Mouse (Mus musculus): ENCODE measurements around the gene Dffa. TPM values are rescaled to one million over a fixed set of nuclear protein-coding genes. Genes with fewer than 3 reads are reported as not detected.

Dffa gene
- polyA plus RNA-seq, 1 experiment from 2014 or later: 29.1 TPM

GRCm38 (mm10) chr4:149136116-149136850 is 32.3 kb downstream of the Dffa start:
- Histone ChIP-seq H3K4me2 (peak overlapping the region; percentile 64), H3K9ac (peak overlapping the region; percentile 82), H3K9me3 (no peaks in the 10 kb centered on the region), H3K27ac (no peak overlapping the region), H3K4me3 (peak overlapping the region; percentile 63), H3K36me3 (0 out of 2 replicates have a peak, but pooled peaks cover 4% of the 10 kb centered on the region), H3K27me3 (no peaks in the 10 kb centered on the region), H3K4me1 (replicated peaks) (peaks cover 9% of the 10 kb centered on the region)
- WGBS: 69% methylated on average over 18 of the region's 18 CpGs
- ATAC-seq (ENCODE audit: low FRiP score): no peak

GRCm38 (mm10) chr4:149136982-149137770 is 33.2 kb downstream of the Dffa start, which contains the start of gene Cenps:
TSS of gene Cenps (minus strand) at chr4:149137629.
- H3K4me1 ChIP-seq (replicated peaks): peaks cover 9% of the 10 kb centered on the region
- peak within 1 kb of the TSS; percentile 63 for H3K4me3 ChIP-seq
- no peaks in the 10 kb centered on the region for H3K9me3 ChIP-seq
- H3K4me2 ChIP-seq: peak within 1 kb of the TSS; percentile 64
- no peaks in the 10 kb centered on the region for H3K36me3 ChIP-seq
- no peaks in the 10 kb centered on the region for H3K27me3 ChIP-seq
- H3K27ac ChIP-seq: peak within 1 kb of the TSS; percentile 83
- 2% methylated on average over 68 of the region's 68 CpGs for WGBS
- H3K9ac ChIP-seq: peak within 1 kb of the TSS; percentile 82
- ATAC-seq (ENCODE audit: low FRiP score): peak; percentile 92

- H3K27me3 ChIP-seq: no peaks in the 10 kb centered on the region
- H3K27ac ChIP-seq: no peak overlapping the region
- no peaks in the 10 kb centered on the region for H3K9me3 ChIP-seq
- no peaks in the 10 kb centered on the region for H3K36me3 ChIP-seq
- H3K9ac ChIP-seq: no peak overlapping the region
- no peak for ATAC-seq (ENCODE audit: low FRiP score)
- H3K4me2 ChIP-seq: no peak overlapping the region
- H3K4me3 ChIP-seq: no peak overlapping the region
- 87% methylated on average over 8 of the region's 8 CpGs for WGBS
- H3K4me1 ChIP-seq (replicated peaks): peaks cover 9% of the 10 kb centered on the region
Measured at GRCm38 (mm10) chr4:149138515-149138914, 34.6 kb downstream of the Dffa start.

GRCm38 (mm10) chr4:149143594-149143993 is 39.6 kb downstream of the Dffa start:
- Histone ChIP-seq H3K4me1 (replicated peaks) (peaks cover 10% of the 10 kb centered on the region; the same call in 1 of the 2 replicates), H3K36me3 (no peaks in the 10 kb centered on the region), H3K9me3 (no peaks in the 10 kb centered on the region), H3K9ac (no peak overlapping the region), H3K4me3 (no peak overlapping the region), H3K27me3 (no peaks in the 10 kb centered on the region), H3K4me2 (no peak overlapping the region), H3K27ac (no peak overlapping the region)
- ATAC-seq (ENCODE audit: low FRiP score): no peak
- WGBS: 23% methylated on average over 4 of the region's 4 CpGs

- H3K9me3 ChIP-seq: no peaks in the 10 kb centered on the region
- peak; percentile 78 for ATAC-seq (ENCODE audit: low FRiP score)
- WGBS: 4% methylated on average over 3 of the region's 3 CpGs
- H3K36me3 ChIP-seq: peaks cover 6% of the 10 kb centered on the region
- no peaks in the 10 kb centered on the region for H3K27me3 ChIP-seq
- no peak overlapping the region for H3K4me3 ChIP-seq
- peaks cover 10% of the 10 kb centered on the region; the same call in 1 of the 2 replicates for H3K4me1 ChIP-seq (replicated peaks)
- peak overlapping the region; percentile 71 for H3K27ac ChIP-seq
- H3K9ac ChIP-seq: no peak overlapping the region
- H3K4me2 ChIP-seq: no peak overlapping the region
Measured at GRCm38 (mm10) chr4:149144459-149144858, 40.5 kb downstream of the Dffa start.

- Histone ChIP-seq H3K36me3 (peaks cover 13% of the 10 kb centered on the region), H3K9me3 (no peaks in the 10 kb centered on the region), H3K4me2 (no peak overlapping the region), H3K27ac (no peak overlapping the region), H3K4me1 (replicated peaks) (peaks cover 10% of the 10 kb centered on the region; the same call in 1 of the 2 replicates), H3K4me3 (no peak overlapping the region), H3K27me3 (no peaks in the 10 kb centered on the region), H3K9ac (no peak overlapping the region)
- ATAC-seq (ENCODE audit: low FRiP score): 0 out of 2 replicates have a peak, but pooled peaks have one; percentile 27
- WGBS: 84% methylated on average over 4 of the region's 4 CpGs
Measured at GRCm38 (mm10) chr4:149145151-149145550, 41.2 kb downstream of the Dffa start.

- Histone ChIP-seq H3K36me3 (peaks cover 37% of the 10 kb centered on the region), H3K4me3 (no peak overlapping the region), H3K4me2 (no peak overlapping the region), H3K27ac (no peak overlapping the region), H3K9me3 (no peaks in the 10 kb centered on the region), H3K27me3 (no peaks in the 10 kb centered on the region), H3K4me1 (replicated peaks) (peaks cover 10% of the 10 kb centered on the region; the same call in 1 of the 2 replicates), H3K9ac (no peak overlapping the region)
- ATAC-seq (ENCODE audit: low FRiP score): no peak
- 84% methylated on average over 7 of the region's 7 CpGs for WGBS
Measured at GRCm38 (mm10) chr4:149147528-149147927, 43.6 kb downstream of the Dffa start.

GRCm38 (mm10) chr4:149148084-149148483 is 44.1 kb downstream of the Dffa start:
- H3K36me3 ChIP-seq: peaks cover 42% of the 10 kb centered on the region
- no peak overlapping the region for H3K9ac ChIP-seq
- H3K27me3 ChIP-seq: no peaks in the 10 kb centered on the region
- H3K9me3 ChIP-seq: no peaks in the 10 kb centered on the region
- no peak overlapping the region for H3K27ac ChIP-seq
- no peak for ATAC-seq (ENCODE audit: low FRiP score)
- H3K4me2 ChIP-seq: no peak overlapping the region
- no peak overlapping the region for H3K4me3 ChIP-seq
- 84% methylated on average over 4 of the region's 4 CpGs for WGBS
- H3K4me1 ChIP-seq (replicated peaks): peaks cover 10% of the 10 kb centered on the region; the same call in 1 of the 2 replicates

GRCm38 (mm10) chr4:149149196-149149595 is 45.2 kb downstream of the Dffa start:
- Histone ChIP-seq H3K9ac (no peak overlapping the region), H3K9me3 (no peaks in the 10 kb centered on the region), H3K36me3 (peaks cover 54% of the 10 kb centered on the region), H3K4me2 (no peak overlapping the region), H3K4me1 (replicated peaks) (peaks cover 10% of the 10 kb centered on the region; the same call in 1 of the 2 replicates), H3K27ac (peak overlapping the region; percentile 62), H3K27me3 (no peaks in the 10 kb centered on the region), H3K4me3 (no peak overlapping the region)
- ATAC-seq (ENCODE audit: low FRiP score): no peak
- 82% methylated on average over 9 of the region's 9 CpGs for WGBS

GRCm38 (mm10) chr4:149149611-149150010 is 45.7 kb downstream of the Dffa start:
- Histone ChIP-seq H3K9me3 (no peaks in the 10 kb centered on the region), H3K4me2 (no peak overlapping the region), H3K9ac (no peak overlapping the region), H3K27ac (peak overlapping the region; percentile 62), H3K36me3 (peaks cover 58% of the 10 kb centered on the region), H3K27me3 (no peaks in the 10 kb centered on the region), H3K4me1 (replicated peaks) (peaks cover 9% of the 10 kb centered on the region; the same call in 1 of the 2 replicates), H3K4me3 (no peak overlapping the region)
- WGBS: 77% methylated on average over 7 of the region's 7 CpGs
- ATAC-seq (ENCODE audit: low FRiP score): no peak

GRCm38 (mm10) chr4:149150256-149150655 is 46.3 kb downstream of the Dffa start:
- Histone ChIP-seq H3K36me3 (peaks cover 64% of the 10 kb centered on the region), H3K27me3 (no peaks in the 10 kb centered on the region), H3K9me3 (no peaks in the 10 kb centered on the region), H3K4me1 (replicated peaks) (peaks cover 9% of the 10 kb centered on the region; the same call in 1 of the 2 replicates), H3K4me3 (no peak overlapping the region), H3K4me2 (no peak overlapping the region), H3K9ac (no peak overlapping the region), H3K27ac (no peak overlapping the region)
- 78% methylated on average over 11 of the region's 11 CpGs for WGBS
- no peak for ATAC-seq (ENCODE audit: low FRiP score)

GRCm38 (mm10) chr4:149150721-149151120 is 46.8 kb downstream of the Dffa start:
- no peak overlapping the region for H3K9ac ChIP-seq
- no peak for ATAC-seq (ENCODE audit: low FRiP score)
- WGBS: 94% methylated on average over 11 of the region's 11 CpGs
- no peak overlapping the region for H3K4me3 ChIP-seq
- H3K9me3 ChIP-seq: no peaks in the 10 kb centered on the region
- no peaks in the 10 kb centered on the region for H3K27me3 ChIP-seq
- H3K4me2 ChIP-seq: no peak overlapping the region
- H3K27ac ChIP-seq: no peak overlapping the region
- H3K36me3 ChIP-seq: peaks cover 69% of the 10 kb centered on the region
- H3K4me1 ChIP-seq (replicated peaks): peaks cover 9% of the 10 kb centered on the region; the same call in 1 of the 2 replicates

Measured in hindbrain, embryonic 13.5 days (tissue).